Mouse (Mus musculus): ENCODE measurements around the gene Olfr24. TPM values are rescaled to one million over a fixed set of nuclear protein-coding genes. Genes with fewer than 3 reads are reported as not detected.

Olfr24 gene
- polyA plus RNA-seq, 1 experiment from 2014 or later: not detected

GRCm38 (mm10) chr9:18721931-18722711 lies 41.7 kb downstream of the Olfr24 start:
- no peak overlapping the region for H3K4me2 ChIP-seq (ENCODE audit: low read depth, low read length)
- 22% methylated on average over 6 of the region's 6 CpGs for WGBS

DNA sequence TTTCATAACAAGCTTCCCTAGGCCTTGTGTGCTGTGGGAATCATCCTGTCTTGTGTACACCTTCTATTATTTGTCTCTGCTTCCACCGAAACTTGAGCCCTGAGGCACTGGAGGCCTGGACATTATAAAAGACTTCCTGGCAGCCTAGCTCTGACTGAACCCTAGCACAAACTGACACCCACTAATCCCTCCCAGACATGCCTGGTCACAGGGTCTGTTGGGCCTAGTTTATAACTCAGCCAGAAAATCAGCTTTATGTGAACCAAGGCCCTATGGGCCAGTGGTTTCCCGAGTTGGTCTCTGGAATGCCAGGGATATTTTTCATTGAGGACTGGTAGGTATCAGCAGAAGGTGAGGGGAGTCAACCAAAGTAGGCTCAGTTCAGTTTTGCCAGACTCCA lies 42.8 kb downstream of the Olfr24 start:
- no peaks in the 10 kb centered on the region for H3K4me1 ChIP-seq (ENCODE audit: control insufficient read depth, insufficient read depth, low read length)
- WGBS: 20% methylated on average over 2 of the region's 2 CpGs
- H3K9me3 ChIP-seq (replicated peaks; ENCODE audit: control insufficient read depth, low read length): no peaks in the 10 kb centered on the region
- 0 out of 2 replicates have a peak, but pooled peaks have one; percentile 56 for ATAC-seq (replicated peaks; ENCODE audit: insufficient number of reproducible peaks, low FRiP score, low TSS enrichment, low read depth)
- no peaks in the 10 kb centered on the region for H3K27me3 ChIP-seq (ENCODE audit: control insufficient read depth, insufficient read depth, low read length)
- peak; percentile 49 for DNase-seq (ENCODE audit: low spot score)
- H3K4me2 ChIP-seq (ENCODE audit: low read depth, low read length): no peak overlapping the region
- H3K36me3 ChIP-seq (replicated peaks; ENCODE audit: control insufficient read depth, insufficient read depth, low read depth, low read length): no peaks in the 10 kb centered on the region
- no peak overlapping the region for H3K4me3 ChIP-seq (ENCODE audit: low read depth, low read length)
- H3K27ac ChIP-seq (replicated peaks; ENCODE audit: low read depth, low read length): no peak overlapping the region
- H3K9ac ChIP-seq (replicated peaks; ENCODE audit: low read length): no peak overlapping the region

More at GRCm38 (mm10) chr9:18721931-18722711, 41.7 kb downstream of the Olfr24 start:
- H3K27me3 ChIP-seq (ENCODE audit: control insufficient read depth, insufficient read depth, low read length): no peaks in the 10 kb centered on the region
- H3K36me3 ChIP-seq (replicated peaks; ENCODE audit: control insufficient read depth, insufficient read depth, low read depth, low read length): no peaks in the 10 kb centered on the region
- ATAC-seq (replicated peaks; ENCODE audit: insufficient number of reproducible peaks, low FRiP score, low TSS enrichment, low read depth) (peak; percentile 56; the same call in 1 of the 2 replicates), DNase-seq (ENCODE audit: low spot score) (peak; percentile 11)
- no peaks in the 10 kb centered on the region for H3K4me1 ChIP-seq (ENCODE audit: control insufficient read depth, insufficient read depth, low read length)
- no peak overlapping the region for H3K4me3 ChIP-seq (ENCODE audit: low read depth, low read length)
- H3K9ac ChIP-seq (replicated peaks; ENCODE audit: low read length): no peak overlapping the region
- H3K27ac ChIP-seq (replicated peaks; ENCODE audit: low read depth, low read length): no peak overlapping the region
- H3K9me3 ChIP-seq (replicated peaks; ENCODE audit: control insufficient read depth, low read length): no peaks in the 10 kb centered on the region

GRCm38 (mm10) chr9:18705628-18706027 lies 58.2 kb downstream of the Olfr24 start:
- Histone ChIP-seq H3K9ac (replicated peaks; ENCODE audit: low read length) (no peak overlapping the region), H3K9me3 (replicated peaks; ENCODE audit: control insufficient read depth, low read length) (no peaks in the 10 kb centered on the region), H3K27me3 (ENCODE audit: control insufficient read depth, insufficient read depth, low read length) (no peaks in the 10 kb centered on the region), H3K4me1 (ENCODE audit: control insufficient read depth, insufficient read depth, low read length) (no peaks in the 10 kb centered on the region), H3K36me3 (replicated peaks; ENCODE audit: control insufficient read depth, insufficient read depth, low read depth, low read length) (no peaks in the 10 kb centered on the region), H3K4me3 (ENCODE audit: low read depth, low read length) (no peak overlapping the region), H3K4me2 (ENCODE audit: low read depth, low read length) (no peak overlapping the region), H3K27ac (replicated peaks; ENCODE audit: low read depth, low read length) (no peak overlapping the region)
- DNase-seq (ENCODE audit: low spot score) (no peak), ATAC-seq (replicated peaks; ENCODE audit: insufficient number of reproducible peaks, low FRiP score, low TSS enrichment, low read depth) (no peak)

Other genes starting within 250 kb of the Olfr24 start
- gene Muc16, start 89.5 kb downstream of the Olfr24 start, polyA plus RNA-seq (2014; fragmentation: Nextera tagmentation; extraction: Ambion mirVana): 0.01 TPM in 1 of 2 replicates, not detected in the other
- gene Olfr828, start 55.5 kb upstream of the Olfr24 start, polyA plus RNA-seq (2014; fragmentation: Nextera tagmentation; extraction: Ambion mirVana): not detected in 2 replicates
- gene Olfr829, start 90.9 kb upstream of the Olfr24 start, polyA plus RNA-seq (2014; fragmentation: Nextera tagmentation; extraction: Ambion mirVana): not detected in 2 replicates
- gene Olfr830, start 110.7 kb upstream of the Olfr24 start, polyA plus RNA-seq (2014; fragmentation: Nextera tagmentation; extraction: Ambion mirVana): not detected in 2 replicates
- gene Olfr832, start 173.1 kb upstream of the Olfr24 start, polyA plus RNA-seq (2014; fragmentation: Nextera tagmentation; extraction: Ambion mirVana): not detected in 2 replicates
- not detected in 2 replicates for gene Olfr834, start 224.0 kb upstream of the Olfr24 start, polyA plus RNA-seq (2014; fragmentation: Nextera tagmentation; extraction: Ambion mirVana)